In the genomic region with DNA sequence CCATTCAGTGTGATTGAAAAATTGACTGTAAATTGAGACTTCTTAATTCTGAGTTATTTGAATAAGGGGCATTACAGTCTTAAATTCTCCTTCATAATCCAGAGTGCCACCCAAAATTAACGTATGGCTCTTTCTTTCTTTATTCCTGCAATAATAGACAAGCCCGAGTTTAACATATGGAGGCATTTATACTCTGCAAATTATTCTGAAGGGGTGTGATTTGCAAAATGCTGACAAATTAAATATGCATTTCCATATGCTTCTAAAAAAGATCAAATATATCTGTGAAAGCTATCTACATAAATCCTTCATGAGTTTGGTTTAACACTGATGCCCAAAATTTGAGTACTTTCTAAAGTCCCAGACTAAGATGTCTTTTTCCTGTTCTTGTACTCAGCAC, we compare ENCODE assay signal across 28 mouse cellular contexts.
A peak's percentile ranks its signal among the peaks of the same experiment; 100 is the strongest.
DNase-seq lines count a peak whose midpoint lies in the region; ATAC-seq and TF ChIP-seq lines count a peak whose summit lies in the region.
"Had no signal": no experiment of that assay in that cellular context is flagged by ENCODE, and none has a peak within 500 bp of the region (broad histone marks: within the 10 kb centered on the region; RNA-seq: fewer than 3 reads in every experiment).

No protein-coding gene starts in this region.

- H3K27me3 ChIP-seq in forebrain, embryonic 15.5 days, result no peaks in the 10 kb centered on the region
- no peaks in the 10 kb centered on the region for H3K27me3 ChIP-seq in forebrain, embryonic 10.5 days (ENCODE audit: poor library complexity, severe bottlenecking)
- H3K27me3 ChIP-seq: embryonic facial prominence, embryonic 13.5 days; heart, embryonic 13.5 days; hindbrain, embryonic 15.5 days had no signal

- no peaks in the 10 kb centered on the region for H3K9me3 ChIP-seq in forebrain, embryonic 15.5 days
- no peaks in the 10 kb centered on the region for H3K9me3 ChIP-seq in forebrain, embryonic 10.5 days
- H3K9me3 ChIP-seq: embryonic facial prominence, embryonic 10.5 days; embryonic facial prominence, embryonic 13.5 days; heart, embryonic 10.5 days; heart, embryonic 13.5 days; hindbrain, embryonic 15.5 days had no signal

- DNase-seq in forebrain, embryonic 10.5 days (ENCODE audit: extremely low spot score, low spot score), result no peak
- DNase-seq in left cerebral cortex, adult 2 months (ENCODE audit: extremely low spot score in 1 of 2, low spot score in 2 of 2), result no peak
- no peak for DNase-seq in left cerebral cortex, adult 8-10 months (ENCODE audit: low spot score in 2 of 2)
- DNase-seq in brain, embryonic 18.5 days (ENCODE audit: low read depth, low spot score), result peak; percentile 40
- DNase-seq in spleen, adult 12 weeks (ENCODE audit: low spot score), result no peak
- no peak for DNase-seq in lung, postnatal 4 days
- DNase-seq: adrenal gland, adult 2 months; adrenal gland, postnatal 14 days; cerebellum, adult 11-12 months; cerebellum, adult 8-10 months; cerebellum, postnatal 10 days; cerebellum, postnatal 36 days; embryo, embryonic 11 days; gastrocnemius, postnatal 10 days; gastrocnemius, postnatal 36 days; heart, adult 2 months; heart, postnatal 14 days; heart, postnatal 4 days; kidney, adult 11 months; kidney, adult 8-10 months had no signal

- intact Hi-C loops in left cerebral cortex, adult 2 months (cut with DNase I), result no loop called here

- no peak for TF ChIP-seq CTCF in left cerebral cortex, adult 2 months (IDR thresholded peaks at IDR 0.05)

- 58% methylated on average over 2 of the region's 2 CpGs for WGBS in forebrain, embryonic 15.5 days
- WGBS in forebrain, embryonic 10.5 days, result 95% methylated on average over 2 of the region's 2 CpGs

- no peaks in the 10 kb centered on the region for H3K36me3 ChIP-seq in forebrain, embryonic 15.5 days
- no peaks in the 10 kb centered on the region for H3K36me3 ChIP-seq in forebrain, embryonic 10.5 days (replicated peaks)
- H3K36me3 ChIP-seq: embryonic facial prominence, embryonic 10.5 days; embryonic facial prominence, embryonic 13.5 days; heart, embryonic 10.5 days; heart, embryonic 13.5 days; hindbrain, embryonic 15.5 days had no signal

- no peak overlapping the region for H3K4me3 ChIP-seq in forebrain, embryonic 15.5 days
- H3K4me3 ChIP-seq in forebrain, embryonic 10.5 days, result no peak overlapping the region
- H3K4me3 ChIP-seq in left cerebral cortex, adult 2 months, result no peak overlapping the region
- H3K4me3 ChIP-seq: embryonic facial prominence, embryonic 10.5 days; embryonic facial prominence, embryonic 13.5 days; erythroblast, embryonic 14.5 days; heart, adult 2 months; heart, embryonic 10.5 days; heart, embryonic 13.5 days; hindbrain, embryonic 15.5 days had no signal

- H3K27ac ChIP-seq in forebrain, embryonic 15.5 days (replicated peaks), result peak overlapping the region; percentile 79
- no peak overlapping the region for H3K27ac ChIP-seq in forebrain, embryonic 10.5 days
- peak overlapping the region; percentile 55; the same call in 1 of the 2 replicates for H3K27ac ChIP-seq in left cerebral cortex, adult 2 months
- H3K27ac ChIP-seq: embryonic facial prominence, embryonic 10.5 days; embryonic facial prominence, embryonic 13.5 days; heart, adult 2 months; heart, embryonic 10.5 days; heart, embryonic 13.5 days; hindbrain, embryonic 15.5 days had no signal

- peak; percentile 71; the same call in 1 of the 2 replicates for ATAC-seq in forebrain, embryonic 15.5 days (replicated peaks)
- ATAC-seq: CD4-positive, CD25-positive, alpha-beta regulatory T cell, adult 4 months had no signal

- no peaks in the 10 kb centered on the region; the same call in 1 of the 2 replicates for H3K4me1 ChIP-seq in forebrain, embryonic 15.5 days
- H3K4me1 ChIP-seq in forebrain, embryonic 10.5 days, result no peaks in the 10 kb centered on the region
- H3K4me1 ChIP-seq: embryonic facial prominence, embryonic 10.5 days; embryonic facial prominence, embryonic 13.5 days; heart, embryonic 10.5 days; heart, embryonic 13.5 days; hindbrain, embryonic 15.5 days had no signal

- no peak overlapping the region for H3K9ac ChIP-seq in forebrain, embryonic 15.5 days (replicated peaks)
- H3K9ac ChIP-seq: embryonic facial prominence, embryonic 13.5 days; heart, embryonic 13.5 days; hindbrain, embryonic 15.5 days had no signal

- no peak overlapping the region for H3K4me2 ChIP-seq in forebrain, embryonic 15.5 days (replicated peaks)
- H3K4me2 ChIP-seq: embryonic facial prominence, embryonic 13.5 days; heart, embryonic 13.5 days; hindbrain, embryonic 15.5 days had no signal
